Mouse (Mus musculus): ENCODE results near the gene Amd1. TPM values are rescaled to one million over a fixed set of nuclear protein-coding genes. Genes with fewer than 3 reads are reported as not detected.
A peak's percentile ranks its signal among the peaks of the same experiment; 100 is the strongest.

Gene Amd1
- polyA plus RNA-seq, 1 experiment: 34.0 TPM

GRCm38 (mm10) chr10:40256716-40257115 lies 45.3 kb downstream of the Amd1 start:
- H3K4me3 ChIP-seq: peak overlapping the region; percentile 76
- peak overlapping the region; percentile 99 for H3K4me2 ChIP-seq (ENCODE audit: low read depth)
- no peaks in the 10 kb centered on the region for H3K36me3 ChIP-seq (ENCODE audit: control insufficient read depth, insufficient read depth)
- no peaks in the 10 kb centered on the region for H3K27me3 ChIP-seq (ENCODE audit: control insufficient read depth, insufficient read depth, insufficient read length)
- no peak for TF ChIP-seq MYOG (IDR thresholded peaks at IDR 0.05; ENCODE audit: control insufficient read depth in 1 of 3, insufficient read depth in 1 of 3, insufficient read length in 2 of 3, low read depth in 2 of 3)
- TF ChIP-seq TCF3 (IDR thresholded peaks at IDR 0.05; ENCODE audit: insufficient read length, low read depth): no peak
- TF ChIP-seq MYOD1 (IDR thresholded peaks at IDR 0.05; ENCODE audit: control insufficient read depth in 1 of 3, insufficient read length in 2 of 3, low read depth in 2 of 3): no peak
- no peak for TF ChIP-seq REST (IDR thresholded peaks at IDR 0.05; ENCODE audit: insufficient read depth, insufficient read length)
- TF ChIP-seq TCF12 (IDR thresholded peaks at IDR 0.05; ENCODE audit: insufficient read depth, poor library complexity, severe bottlenecking): no peak
- TF ChIP-seq CEBPB (IDR thresholded peaks at IDR 0.05; ENCODE audit: insufficient read depth, poor library complexity, severe bottlenecking): no peak
- peak; percentile 55 for TF ChIP-seq POLR2AphosphoS2 (IDR thresholded peaks at IDR 0.05; ENCODE audit: insufficient read length, low read depth)
- peak; percentile 44 for TF ChIP-seq POLR2A (IDR thresholded peaks at IDR 0.05; ENCODE audit: insufficient read length, low read depth)
- peak overlapping the region; percentile 47 for H3ac ChIP-seq (ENCODE audit: control insufficient read depth, insufficient read length)
- no peaks in the 10 kb centered on the region for H3K79me2 ChIP-seq (ENCODE audit: control insufficient read depth, insufficient read depth)

GRCm38 (mm10) chr10:40250969-40251368 lies 51.0 kb downstream of the Amd1 start:
- Histone ChIP-seq H3K36me3 (ENCODE audit: control insufficient read depth, insufficient read depth) (peaks cover 12% of the 10 kb centered on the region), H3K79me2 (ENCODE audit: control insufficient read depth, insufficient read depth) (peaks cover 8% of the 10 kb centered on the region), H3K4me3 (no peak overlapping the region), H3K4me2 (ENCODE audit: low read depth) (no peak overlapping the region), H3ac (ENCODE audit: control insufficient read depth, insufficient read length) (no peak overlapping the region), H3K27me3 (ENCODE audit: control insufficient read depth, insufficient read depth, insufficient read length) (no peaks in the 10 kb centered on the region)
- TF ChIP-seq REST (IDR thresholded peaks at IDR 0.05; ENCODE audit: insufficient read depth, insufficient read length): no peak
- no peak for TF ChIP-seq TCF12 (IDR thresholded peaks at IDR 0.05; ENCODE audit: insufficient read depth, poor library complexity, severe bottlenecking)
- no peak for TF ChIP-seq SRF (IDR thresholded peaks at IDR 0.05; ENCODE audit: control insufficient read depth, insufficient read length, low read depth)
- no peak for TF ChIP-seq MYOD1 (IDR thresholded peaks at IDR 0.05; ENCODE audit: control insufficient read depth in 1 of 3, insufficient read length in 2 of 3, low read depth in 2 of 3)
- TF ChIP-seq POLR2AphosphoS2 (IDR thresholded peaks at IDR 0.05; ENCODE audit: insufficient read length, low read depth): no peak
- no peak for TF ChIP-seq CEBPB (IDR thresholded peaks at IDR 0.05; ENCODE audit: insufficient read depth, poor library complexity, severe bottlenecking)

GRCm38 (mm10) chr10:40249625-40250024 lies 52.4 kb downstream of the Amd1 start:
- Histone ChIP-seq H3K4me2 (ENCODE audit: low read depth) (no peak overlapping the region), H3K36me3 (ENCODE audit: control insufficient read depth, insufficient read depth) (peaks cover 12% of the 10 kb centered on the region), H3K27me3 (ENCODE audit: control insufficient read depth, insufficient read depth, insufficient read length) (no peaks in the 10 kb centered on the region), H3K79me2 (ENCODE audit: control insufficient read depth, insufficient read depth) (peaks cover 20% of the 10 kb centered on the region), H3ac (ENCODE audit: control insufficient read depth, insufficient read length) (no peak overlapping the region), H3K4me3 (no peak overlapping the region)
- TF ChIP-seq POLR2A (IDR thresholded peaks at IDR 0.05; ENCODE audit: insufficient read length, low read depth) (no peak), REST (IDR thresholded peaks at IDR 0.05; ENCODE audit: insufficient read depth, insufficient read length) (no peak), MYOG (IDR thresholded peaks at IDR 0.05; ENCODE audit: control insufficient read depth in 1 of 3, insufficient read depth in 1 of 3, insufficient read length in 2 of 3, low read depth in 2 of 3) (no peak), E2F4 (IDR thresholded peaks at IDR 0.05; ENCODE audit: insufficient read depth) (no peak), POLR2AphosphoS2 (IDR thresholded peaks at IDR 0.05; ENCODE audit: insufficient read length, low read depth) (no peak), MYOD1 (IDR thresholded peaks at IDR 0.05; ENCODE audit: control insufficient read depth in 1 of 3, insufficient read length in 2 of 3, low read depth in 2 of 3) (no peak), USF1 (IDR thresholded peaks at IDR 0.05; ENCODE audit: low read depth) (no peak), SRF (IDR thresholded peaks at IDR 0.05; ENCODE audit: control insufficient read depth, insufficient read length, low read depth) (no peak), TCF12 (IDR thresholded peaks at IDR 0.05; ENCODE audit: insufficient read depth, poor library complexity, severe bottlenecking) (no peak), CEBPB (IDR thresholded peaks at IDR 0.05; ENCODE audit: insufficient read depth, poor library complexity, severe bottlenecking) (no peak)

- TF ChIP-seq POLR2AphosphoS2 (IDR thresholded peaks at IDR 0.05; ENCODE audit: insufficient read length, low read depth) (no peak), MYOD1 (IDR thresholded peaks at IDR 0.05; ENCODE audit: control insufficient read depth in 1 of 3, insufficient read length in 2 of 3, low read depth in 2 of 3) (no peak), REST (IDR thresholded peaks at IDR 0.05; ENCODE audit: insufficient read depth, insufficient read length) (no peak), SRF (IDR thresholded peaks at IDR 0.05; ENCODE audit: control insufficient read depth, insufficient read length, low read depth) (no peak), MAX (IDR thresholded peaks at IDR 0.05; ENCODE audit: low read depth) (no peak), E2F4 (IDR thresholded peaks at IDR 0.05; ENCODE audit: insufficient read depth) (no peak), TCF3 (IDR thresholded peaks at IDR 0.05; ENCODE audit: insufficient read length, low read depth) (no peak), CEBPB (IDR thresholded peaks at IDR 0.05; ENCODE audit: insufficient read depth, poor library complexity, severe bottlenecking) (no peak), POLR2A (IDR thresholded peaks at IDR 0.05; ENCODE audit: insufficient read length, low read depth) (no peak), USF1 (IDR thresholded peaks at IDR 0.05; ENCODE audit: low read depth) (no peak), TCF12 (IDR thresholded peaks at IDR 0.05; ENCODE audit: insufficient read depth, poor library complexity, severe bottlenecking) (no peak), MYOG (IDR thresholded peaks at IDR 0.05; ENCODE audit: control insufficient read depth in 1 of 3, insufficient read depth in 1 of 3, insufficient read length in 2 of 3, low read depth in 2 of 3) (no peak)
- peaks cover 33% of the 10 kb centered on the region for H3K79me2 ChIP-seq (ENCODE audit: control insufficient read depth, insufficient read depth)
- H3K4me2 ChIP-seq (ENCODE audit: low read depth): peak overlapping the region; percentile 94
- H3K4me3 ChIP-seq: peak overlapping the region; percentile 83
- H3K27me3 ChIP-seq (ENCODE audit: control insufficient read depth, insufficient read depth, insufficient read length): no peaks in the 10 kb centered on the region
- peak overlapping the region; percentile 55 for H3ac ChIP-seq (ENCODE audit: control insufficient read depth, insufficient read length)
- H3K36me3 ChIP-seq (ENCODE audit: control insufficient read depth, insufficient read depth): peaks cover 23% of the 10 kb centered on the region
Observed at GRCm38 (mm10) chr10:40247166-40247716, 54.7 kb downstream of the Amd1 start.
